29 mouse cellular contexts compared by ENCODE assay signal in the genomic region with DNA sequence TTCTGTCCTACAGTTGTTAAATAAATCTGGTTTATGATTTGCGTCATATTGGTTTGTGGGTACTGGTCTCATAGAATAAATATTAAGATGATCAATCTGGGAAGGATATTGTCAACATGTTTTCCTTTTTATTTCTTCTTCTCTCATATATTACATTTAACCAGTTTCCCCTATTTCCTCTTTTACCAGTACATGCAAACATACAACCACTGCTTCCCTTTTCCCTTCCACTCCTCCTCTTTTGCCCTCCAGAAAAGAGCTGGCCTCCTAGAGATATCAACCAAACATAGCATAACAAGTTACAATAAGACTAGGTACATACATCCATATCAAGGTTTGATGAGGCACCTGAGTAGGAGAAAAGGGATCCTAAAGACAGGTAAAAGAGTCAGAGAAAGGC.
"Had no signal": no experiment of that assay in that cellular context is flagged by ENCODE, and none has a peak within 500 bp of the region (broad histone marks: within the 10 kb centered on the region; RNA-seq: fewer than 3 reads in every experiment).

No protein-coding gene starts in this region.

- ATAC-seq: forebrain, embryonic 13.5 days; forebrain, embryonic 14.5 days; forebrain, embryonic 15.5 days; forebrain, embryonic 16.5 days; forebrain, postnatal 0 days had no signal

- H3K4me2 ChIP-seq: embryonic facial prominence, embryonic 12.5 days; embryonic facial prominence, embryonic 13.5 days; embryonic facial prominence, embryonic 15.5 days; forebrain, embryonic 12.5 days; forebrain, embryonic 13.5 days; forebrain, embryonic 15.5 days had no signal

- H3K27me3 ChIP-seq: embryonic facial prominence, embryonic 12.5 days; embryonic facial prominence, embryonic 13.5 days; embryonic facial prominence, embryonic 15.5 days; forebrain, embryonic 12.5 days; forebrain, embryonic 13.5 days; forebrain, embryonic 15.5 days had no signal

- DNase-seq: cerebellum, adult 2 months; cerebellum, adult 8-10 months; cerebellum, adult 9-10 months; cerebellum, adult 9-11 months; cerebellum, postnatal 10 days; cerebellum, postnatal 14 days; cerebellum, postnatal 25 days; cerebellum, postnatal 36 days; embryo, embryonic 11 days; forebrain, postnatal 0 days; gastrocnemius, adult 2 months; gastrocnemius, postnatal 10 days; gastrocnemius, postnatal 14 days; gastrocnemius, postnatal 25 days; gastrocnemius, postnatal 36 days; heart, adult 11 months; heart, adult 18-20 months; heart, adult 2 months had no signal

- H3K9ac ChIP-seq: embryonic facial prominence, embryonic 12.5 days; embryonic facial prominence, embryonic 13.5 days; embryonic facial prominence, embryonic 15.5 days; forebrain, embryonic 12.5 days; forebrain, embryonic 13.5 days; forebrain, embryonic 15.5 days; forebrain, postnatal 0 days had no signal

- H3K4me1 ChIP-seq: embryonic facial prominence, embryonic 10.5 days; embryonic facial prominence, embryonic 12.5 days; embryonic facial prominence, embryonic 13.5 days; embryonic facial prominence, embryonic 15.5 days; forebrain, embryonic 10.5 days; forebrain, embryonic 12.5 days; forebrain, embryonic 13.5 days; forebrain, embryonic 15.5 days had no signal

- H3K36me3 ChIP-seq: embryonic facial prominence, embryonic 10.5 days; embryonic facial prominence, embryonic 12.5 days; embryonic facial prominence, embryonic 13.5 days; embryonic facial prominence, embryonic 15.5 days; forebrain, embryonic 10.5 days; forebrain, embryonic 12.5 days; forebrain, embryonic 15.5 days had no signal

- H3K27ac ChIP-seq: embryonic facial prominence, embryonic 10.5 days; embryonic facial prominence, embryonic 12.5 days; embryonic facial prominence, embryonic 13.5 days; embryonic facial prominence, embryonic 15.5 days; forebrain, embryonic 10.5 days; forebrain, embryonic 12.5 days; forebrain, embryonic 13.5 days; forebrain, embryonic 15.5 days; gastrocnemius, adult 2 months; heart, adult 2 months had no signal

- H3K9me3 ChIP-seq: embryonic facial prominence, embryonic 10.5 days; embryonic facial prominence, embryonic 12.5 days; embryonic facial prominence, embryonic 13.5 days; embryonic facial prominence, embryonic 15.5 days; forebrain, embryonic 10.5 days; forebrain, embryonic 12.5 days; forebrain, embryonic 13.5 days; forebrain, embryonic 15.5 days had no signal

- H3K4me3 ChIP-seq: embryonic facial prominence, embryonic 10.5 days; embryonic facial prominence, embryonic 12.5 days; embryonic facial prominence, embryonic 13.5 days; embryonic facial prominence, embryonic 15.5 days; erythroblast, embryonic 14.5 days; forebrain, embryonic 10.5 days; forebrain, embryonic 12.5 days; forebrain, embryonic 13.5 days; forebrain, embryonic 15.5 days; gastrocnemius, adult 2 months; heart, adult 2 months had no signal
